Mouse (Mus musculus) megakaryocyte-erythroid progenitor cell, adult 5-6 weeks (primary cell): ENCODE data around the gene Pla2g7. TPM values are rescaled to one million over a fixed set of nuclear protein-coding genes. Genes with fewer than 3 reads are reported as not detected.

ENCODE experiments used
- ATAC-seq: replicated peaks from 2 replicates; pipeline ENCODE4 v1.8.0; 2016; ENCODE audit warnings: mild to moderate bottlenecking, inconsistent platforms; ENCODE audit not compliant: severe bottlenecking, poor library complexity, low FRiP score, low TSS enrichment
- total RNA-seq, 2 experiments: library from RNA; stranded (forward) in 1 of 2; stranded (reverse) in 1 of 2; fragments of 200-1000, 215-1000 nt in 1 of 2; fragments of >200 nt in 1 of 2; fragmentation: Nextera tagmentation in 1 of 2; gene quantifications; 2 replicates each; pipeline ENCODE4 v1.2.3; 2014 to 2017

Pla2g7 gene
- total RNA-seq, 2 experiments from 2014 or later = not detected

GRCm38 (mm10) chr17:43569287-43569686 is 1.4 kb downstream of the Pla2g7 start:
- no peak for ATAC-seq

- no peak for ATAC-seq
Measured at GRCm38 (mm10) chr17:43573624-43574073, 5.8 kb downstream of the Pla2g7 start.

- ATAC-seq = no peak
Measured at GRCm38 (mm10) chr17:43580456-43580855, 12.6 kb downstream of the Pla2g7 start.

GRCm38 (mm10) chr17:43581012-43581467 is 13.1 kb downstream of the Pla2g7 start:
- ATAC-seq = no peak

GRCm38 (mm10) chr17:43584771-43585170 is 16.9 kb downstream of the Pla2g7 start:
- ATAC-seq = no peak

- no peak for ATAC-seq
Measured at GRCm38 (mm10) chr17:43587278-43587677, 19.4 kb downstream of the Pla2g7 start.

- ATAC-seq = no peak
Measured at GRCm38 (mm10) chr17:43589750-43590149, 21.9 kb downstream of the Pla2g7 start.

GRCm38 (mm10) chr17:43590531-43590930 is 22.6 kb downstream of the Pla2g7 start:
- no peak for ATAC-seq

- no peak for ATAC-seq
Measured at GRCm38 (mm10) chr17:43592296-43593291, 24.7 kb downstream of the Pla2g7 start.

- ATAC-seq = no peak
Measured at GRCm38 (mm10) chr17:43597742-43598141, 29.8 kb downstream of the Pla2g7 start.

- no peak for ATAC-seq
Measured at GRCm38 (mm10) chr17:43598706-43599105, 30.8 kb downstream of the Pla2g7 start.

GRCm38 (mm10) chr17:43606704-43607103 is 38.8 kb downstream of the Pla2g7 start:
- peak; percentile 87 for ATAC-seq

- peak; percentile 68 for ATAC-seq
Measured at GRCm38 (mm10) chr17:43611586-43611985, 43.7 kb downstream of the Pla2g7 start.

- no peak for ATAC-seq
Measured at GRCm38 (mm10) chr17:43612221-43612620, 44.3 kb downstream of the Pla2g7 start.

GRCm38 (mm10) chr17:43619156-43619555 is 51.3 kb downstream of the Pla2g7 start:
- ATAC-seq = no peak

GRCm38 (mm10) chr17:43622076-43622475 is 54.2 kb downstream of the Pla2g7 start:
- no peak for ATAC-seq

- ATAC-seq = no peak
Measured at GRCm38 (mm10) chr17:43628246-43628645, 60.3 kb downstream of the Pla2g7 start.

- no peak for ATAC-seq
Measured at GRCm38 (mm10) chr17:43629026-43629495, 61.2 kb downstream of the Pla2g7 start.

GRCm38 (mm10) chr17:43629496-43630426 is 61.9 kb downstream of the Pla2g7 start, which contains the start of gene Tdrd6:
TSS of gene Tdrd6 (minus strand) at chr17:43630299.
- ATAC-seq = no peak

- ATAC-seq = no peak
Measured at GRCm38 (mm10) chr17:43630427-43630760, 62.5 kb downstream of the Pla2g7 start.
